Mouse (Mus musculus): Measurements from ENCODE around the gene Rnd2.

DNA sequence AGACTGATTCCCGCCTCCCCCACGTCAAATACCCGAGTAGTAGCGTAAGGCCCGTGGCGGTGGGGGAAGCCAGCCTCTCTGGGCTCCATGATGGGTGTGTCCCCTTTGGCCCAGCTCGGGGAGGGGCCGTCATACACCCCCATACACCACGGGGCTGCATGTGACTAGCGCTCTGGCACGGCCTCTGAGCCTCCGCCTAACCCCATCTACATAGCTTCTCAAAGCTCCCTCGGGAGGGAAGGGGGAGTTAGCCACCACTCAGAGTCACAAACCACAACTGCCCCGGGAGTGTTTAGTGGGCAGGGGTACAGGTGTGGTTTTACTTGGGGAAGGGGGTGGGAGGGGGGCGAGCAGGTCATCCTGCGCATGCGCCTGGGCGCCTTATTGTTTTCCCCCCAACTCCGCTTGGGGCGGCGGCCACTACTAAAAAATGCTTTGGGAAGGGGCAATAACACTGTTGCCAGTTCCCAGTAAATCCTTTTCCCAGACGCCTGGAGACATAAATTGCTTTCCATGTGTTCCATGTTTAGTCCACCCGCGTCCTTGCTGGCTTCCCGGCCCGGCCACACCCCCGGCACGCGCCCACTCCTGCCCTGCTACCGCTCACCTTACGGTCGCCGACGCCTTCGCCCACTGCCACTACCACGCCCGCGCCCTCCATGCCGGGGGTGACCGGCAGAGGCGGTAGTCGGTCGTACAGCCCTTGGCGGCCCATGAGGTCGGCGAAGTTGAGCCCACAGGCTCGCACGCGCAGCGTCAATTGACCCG is 486 bp downstream of the Rnd2 start:
- no peak for TF ChIP-seq CTCF (IDR thresholded peaks at IDR 0.05; ENCODE audit: insufficient read depth, low read length)
- no peak for TF ChIP-seq POLR2A (IDR thresholded peaks at IDR 0.05; ENCODE audit: borderline replicate concordance, extremely low read depth, low read depth, low read length)

Measured in lung, adult 2 months (tissue).